13 mouse cellular contexts compared by ENCODE assay signal in the genomic region with DNA sequence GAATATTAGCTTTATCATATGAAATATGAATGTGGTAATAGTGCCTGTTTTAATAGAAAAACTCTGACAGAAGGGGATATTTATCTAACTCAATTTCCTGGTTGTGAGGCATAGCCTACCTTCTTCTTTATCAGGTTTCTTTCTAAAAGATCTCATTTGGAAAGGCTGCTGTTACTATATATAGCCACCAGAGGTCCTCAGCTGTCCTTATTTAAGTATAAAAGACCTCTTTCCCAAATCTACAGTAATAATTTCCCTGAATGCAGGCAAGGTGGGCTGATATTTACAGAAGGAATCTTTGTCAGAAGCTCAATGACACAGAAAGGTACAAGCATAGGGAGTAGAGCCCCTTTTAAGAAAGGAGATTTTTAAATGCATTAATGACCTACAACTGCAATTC. TPM values are rescaled to one million over a fixed set of nuclear protein-coding genes. Genes with fewer than 3 reads are reported as not detected.
DNase-seq lines count a peak whose midpoint lies in the region; ATAC-seq and TF ChIP-seq lines count a peak whose summit lies in the region.
"Had no signal": no experiment of that assay in that cellular context is flagged by ENCODE, and none has a peak within 500 bp of the region (broad histone marks: within the 10 kb centered on the region; RNA-seq: fewer than 3 reads in every experiment).

No protein-coding gene starts in this region.

- H3K27me3 ChIP-seq in heart, postnatal 0 days (ENCODE audit: control insufficient read depth, insufficient read depth, low read length), result no peaks in the 10 kb centered on the region
- H3K27me3 ChIP-seq in liver, postnatal 0 days (ENCODE audit: insufficient read depth, low read length), result no peaks in the 10 kb centered on the region
- H3K27me3 ChIP-seq in liver, embryonic 12.5 days (replicated peaks), result no peaks in the 10 kb centered on the region

- H3K4me3 ChIP-seq in heart, postnatal 0 days (ENCODE audit: low read depth, low read length), result no peak overlapping the region
- no peak overlapping the region for H3K4me3 ChIP-seq in liver, postnatal 0 days (ENCODE audit: low read depth, low read length)
- no peak overlapping the region for H3K4me3 ChIP-seq in liver, embryonic 12.5 days

- H3K36me3 ChIP-seq in heart, postnatal 0 days (replicated peaks; ENCODE audit: control insufficient read depth, insufficient read depth, low read length), result no peaks in the 10 kb centered on the region
- H3K36me3 ChIP-seq in liver, postnatal 0 days (replicated peaks; ENCODE audit: insufficient read depth, low read length), result no peaks in the 10 kb centered on the region
- H3K36me3 ChIP-seq in liver, embryonic 12.5 days, result no peaks in the 10 kb centered on the region

- no peak for TF ChIP-seq EP300 in heart, postnatal 0 days (IDR thresholded peaks at IDR 0.05; ENCODE audit: low read depth)
- TF ChIP-seq EP300 in liver, postnatal 0 days (IDR thresholded peaks at IDR 0.05; ENCODE audit: low read depth), result no peak

- peak; percentile 8 for DNase-seq in heart, postnatal 0 days (ENCODE audit: low spot score)
- DNase-seq in heart, adult 11 months, result no peak
- DNase-seq in liver, postnatal 0 days, result no peak
- DNase-seq in NIH3T3 (ENCODE audit: low read depth), result peak; percentile 47
- DNase-seq in mesoderm, embryonic 11.5 days (ENCODE audit: low read depth, low spot score), result peak; percentile 8
- no peak for DNase-seq in heart, adult 8-10 months (ENCODE audit: low spot score)
- DNase-seq: lung, adult 2 months; right cerebral cortex, postnatal 4 days; thymus, postnatal 25 days had no signal

- H3K4me1 ChIP-seq in heart, postnatal 0 days (ENCODE audit: control insufficient read depth, insufficient read depth), result no peaks in the 10 kb centered on the region
- no peaks in the 10 kb centered on the region for H3K4me1 ChIP-seq in liver, postnatal 0 days (ENCODE audit: insufficient read depth)
- H3K4me1 ChIP-seq in liver, embryonic 12.5 days, result no peaks in the 10 kb centered on the region

- ATAC-seq in heart, postnatal 0 days (ENCODE audit: insufficient read depth, low read depth), result no peak
- no peak for ATAC-seq in liver, postnatal 0 days
- no peak for ATAC-seq in liver, embryonic 12.5 days
- ATAC-seq in inflammation-experienced regulatory T-cells, adult 6 months, result no peak

- peak; percentile 38 for TF ChIP-seq CTCF in heart, postnatal 0 days (IDR thresholded peaks at IDR 0.05; ENCODE audit: low read depth)
- peak; percentile 34 for TF ChIP-seq CTCF in liver, postnatal 0 days (IDR thresholded peaks at IDR 0.05; ENCODE audit: low read depth)

- H3K9me3 ChIP-seq in heart, postnatal 0 days (replicated peaks; ENCODE audit: control insufficient read depth, low read length), result no peaks in the 10 kb centered on the region
- H3K9me3 ChIP-seq in liver, postnatal 0 days (ENCODE audit: low read length), result no peaks in the 10 kb centered on the region
- H3K9me3 ChIP-seq in liver, embryonic 12.5 days (replicated peaks), result no peaks in the 10 kb centered on the region

- no peak overlapping the region for H3K9ac ChIP-seq in heart, postnatal 0 days (replicated peaks; ENCODE audit: low read depth, low read length)
- no peak overlapping the region for H3K9ac ChIP-seq in liver, postnatal 0 days (replicated peaks)
- no peak overlapping the region for H3K9ac ChIP-seq in liver, embryonic 12.5 days

- no peak overlapping the region for H3K4me2 ChIP-seq in heart, postnatal 0 days (ENCODE audit: low read depth, low read length)
- H3K4me2 ChIP-seq in liver, postnatal 0 days (ENCODE audit: low read depth, low read length), result no peak overlapping the region
- no peak overlapping the region for H3K4me2 ChIP-seq in liver, embryonic 12.5 days

- H3K27ac ChIP-seq in heart, postnatal 0 days (ENCODE audit: low read depth), result no peak overlapping the region
- no peak overlapping the region for H3K27ac ChIP-seq in liver, postnatal 0 days (ENCODE audit: low read depth)
- no peak overlapping the region for H3K27ac ChIP-seq in liver, embryonic 12.5 days

RNA-seq across cellular contexts. Expression of a gene that starts 39.2 kb away (rescaled TPM):
- not detected in 2 replicates for total RNA-seq in heart, postnatal 0 days (2014; rRNA removed; ENCODE audit: low replicate concordance)
- not detected in 2 replicates for polyA plus RNA-seq in heart, postnatal 0 days (2015; fragmentation: Nextera tagmentation; extraction: Ambion mirVana)
- not detected in 2 replicates for polyA plus RNA-seq in liver, postnatal 0 days (2015; fragmentation: Nextera tagmentation; extraction: Ambion mirVana)
- polyA plus RNA-seq in liver, embryonic 12.5 days (2016; fragmentation: Nextera tagmentation; extraction: Ambion mirVana), result 0.54 and 0.62 TPM in 2 replicates
- not detected for polyA plus RNA-seq in inflammation-experienced regulatory T-cells, adult 6 months (2017; shearing (Covaris generic))
- total RNA-seq in heart, adult 8-10 months (2022), result not detected
- total RNA-seq: layer of hippocampus, adult 18-20 months had no signal
- polyA plus RNA-seq: heart, embryonic 16.5 days; lung, adult 2 months had no signal

Comparison
In these comparisons a context has a peak if more than half of its experiments do, and no peak if none do; other contexts are left out.
1. DNase-seq: peak in heart, postnatal 0 days (single experiment), NIH3T3 (single experiment) and mesoderm, embryonic 11.5 days (single experiment); none in heart, adult 11 months (single experiment), liver, postnatal 0 days (single experiment) and heart, adult 8-10 months (single experiment).